Mouse (Mus musculus): ENCODE results near the gene Acsl1. TPM values are rescaled to one million over a fixed set of nuclear protein-coding genes. Genes with fewer than 3 reads are reported as not detected.
A peak's percentile ranks its signal among the peaks of the same experiment; 100 is the strongest.

The Acsl1 gene
- polyA plus RNA-seq, 2 experiments = 39.4 to 64.2 TPM

- Histone ChIP-seq H3K9ac (replicated peaks) (no peak overlapping the region), H3K27ac (no peak overlapping the region), H3K4me1 (replicated peaks; ENCODE audit: control insufficient read depth in 2 of 2, insufficient read depth in 2 of 2, low read length in 1 of 2) (no peaks in the 10 kb centered on the region), H3K9me3 (ENCODE audit: control insufficient read depth, low read length) (no peaks in the 10 kb centered on the region), H3K4me3 (ENCODE audit: insufficient read depth in 1 of 2, low read depth in 2 of 2, low read length in 2 of 2) (no peak overlapping the region), H3K27me3 (ENCODE audit: control insufficient read depth, insufficient read depth, low read length) (no peaks in the 10 kb centered on the region), H3K36me3 (replicated peaks; ENCODE audit: control insufficient read depth, insufficient read depth, low read depth) (peaks cover 27% of the 10 kb centered on the region), H3K4me2 (ENCODE audit: low read depth) (no peak overlapping the region)
- WGBS (ENCODE audit: insufficient replicate concordance) = 83% methylated on average over 7 of the region's 7 CpGs
- TF ChIP-seq CTCF (IDR thresholded peaks at IDR 0.05; ENCODE audit: low read depth) (no peak), EP300 (IDR thresholded peaks at IDR 0.05; ENCODE audit: low read depth) (no peak)
- DNase-seq (ENCODE audit: low read depth in 3 of 3, low spot score in 3 of 3) (no peak), ATAC-seq (ENCODE audit: insufficient read depth) (no peak)
Observed at GRCm38 (mm10) chr8:46566914-46567529, 96.2 kb downstream of the Acsl1 start.

DNA sequence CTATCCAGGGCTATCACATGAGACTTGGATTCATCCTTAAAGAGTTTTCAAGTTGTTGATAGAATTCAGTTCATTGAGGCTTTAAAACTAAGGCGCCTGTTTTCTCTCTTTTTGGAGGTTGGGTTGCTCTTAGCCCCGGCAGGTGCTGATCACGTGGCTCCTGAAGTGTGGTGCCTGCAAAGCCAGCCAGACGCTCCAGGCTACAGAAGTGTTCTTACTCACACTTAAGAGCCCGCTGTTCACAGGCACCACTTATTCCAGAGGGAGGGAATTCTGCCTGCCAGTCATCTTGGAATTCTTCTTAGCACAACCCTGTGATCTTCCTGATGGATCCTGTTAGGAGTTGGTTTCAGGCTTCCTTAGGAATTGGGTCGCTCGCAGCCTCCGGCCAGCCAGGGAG, 97.1 kb downstream of the Acsl1 start:
- 84% methylated on average over 8 of the region's 8 CpGs for WGBS (ENCODE audit: insufficient replicate concordance)
- Histone ChIP-seq H3K4me1 (replicated peaks; ENCODE audit: control insufficient read depth in 2 of 2, insufficient read depth in 2 of 2, low read length in 1 of 2) (no peaks in the 10 kb centered on the region), H3K4me2 (ENCODE audit: low read depth) (no peak overlapping the region), H3K36me3 (replicated peaks; ENCODE audit: control insufficient read depth, insufficient read depth, low read depth) (peaks cover 25% of the 10 kb centered on the region), H3K4me3 (ENCODE audit: insufficient read depth in 1 of 2, low read depth in 2 of 2, low read length in 2 of 2) (no peak overlapping the region), H3K27ac (no peak overlapping the region), H3K27me3 (ENCODE audit: control insufficient read depth, insufficient read depth, low read length) (no peaks in the 10 kb centered on the region), H3K9ac (replicated peaks) (no peak overlapping the region), H3K9me3 (ENCODE audit: control insufficient read depth, low read length) (no peaks in the 10 kb centered on the region)
- DNase-seq (ENCODE audit: low read depth in 3 of 3, low spot score in 3 of 3) (no peak), ATAC-seq (ENCODE audit: insufficient read depth) (no peak)
- no peak for TF ChIP-seq EP300 (IDR thresholded peaks at IDR 0.05; ENCODE audit: low read depth)
- TF ChIP-seq CTCF (IDR thresholded peaks at IDR 0.05; ENCODE audit: low read depth) = no peak

DNA sequence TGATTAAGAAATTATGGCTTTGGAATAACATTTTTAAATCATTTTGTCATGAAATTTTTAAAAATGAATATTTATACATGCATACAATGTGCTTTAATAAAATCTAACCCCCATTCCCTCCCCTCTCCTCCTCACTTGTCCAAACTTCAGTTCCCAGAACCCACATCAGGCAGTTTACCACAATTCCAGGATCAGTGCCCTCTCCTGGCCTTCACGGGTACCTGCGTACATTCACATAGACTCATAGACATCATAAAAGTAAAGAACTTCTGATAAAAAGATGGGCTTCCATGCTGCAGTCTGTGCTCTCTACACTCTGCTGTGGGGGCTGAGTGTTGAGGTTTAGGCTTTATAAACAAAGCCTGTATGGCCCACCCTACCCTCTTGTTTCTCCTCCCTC, 98.1 kb downstream of the Acsl1 start:
- Histone ChIP-seq H3K9ac (replicated peaks) (no peak overlapping the region), H3K27ac (no peak overlapping the region), H3K4me2 (ENCODE audit: low read depth) (no peak overlapping the region), H3K9me3 (ENCODE audit: control insufficient read depth, low read length) (no peaks in the 10 kb centered on the region), H3K27me3 (ENCODE audit: control insufficient read depth, insufficient read depth, low read length) (no peaks in the 10 kb centered on the region), H3K4me1 (replicated peaks; ENCODE audit: control insufficient read depth in 2 of 2, insufficient read depth in 2 of 2, low read length in 1 of 2) (no peaks in the 10 kb centered on the region), H3K36me3 (replicated peaks; ENCODE audit: control insufficient read depth, insufficient read depth, low read depth) (peaks cover 32% of the 10 kb centered on the region), H3K4me3 (ENCODE audit: insufficient read depth in 1 of 2, low read depth in 2 of 2, low read length in 2 of 2) (no peak overlapping the region)
- WGBS (ENCODE audit: insufficient replicate concordance) = 78% methylated on average over 2 of the region's 2 CpGs
- ATAC-seq (ENCODE audit: insufficient read depth) (no peak), DNase-seq (ENCODE audit: low read depth in 3 of 3, low spot score in 3 of 3) (no peak)
- no peak for TF ChIP-seq EP300 (IDR thresholded peaks at IDR 0.05; ENCODE audit: low read depth)
- TF ChIP-seq CTCF (IDR thresholded peaks at IDR 0.05; ENCODE audit: low read depth) = peak; percentile 47; the same call in 1 of the 2 replicates

GRCm38 (mm10) chr8:46569659-46570441, 99.0 kb downstream of the Acsl1 start:
- no peak for TF ChIP-seq EP300 (IDR thresholded peaks at IDR 0.05; ENCODE audit: low read depth)
- no peak for TF ChIP-seq CTCF (IDR thresholded peaks at IDR 0.05; ENCODE audit: low read depth)
- DNase-seq (ENCODE audit: low read depth in 3 of 3, low spot score in 3 of 3) (no peak), ATAC-seq (ENCODE audit: insufficient read depth) (no peak)
- Histone ChIP-seq H3K27ac (no peak overlapping the region), H3K4me2 (ENCODE audit: low read depth) (no peak overlapping the region), H3K4me1 (replicated peaks; ENCODE audit: control insufficient read depth in 2 of 2, insufficient read depth in 2 of 2, low read length in 1 of 2) (no peaks in the 10 kb centered on the region), H3K36me3 (replicated peaks; ENCODE audit: control insufficient read depth, insufficient read depth, low read depth) (peaks cover 35% of the 10 kb centered on the region), H3K9me3 (ENCODE audit: control insufficient read depth, low read length) (no peaks in the 10 kb centered on the region), H3K9ac (replicated peaks) (no peak overlapping the region), H3K27me3 (ENCODE audit: control insufficient read depth, insufficient read depth, low read length) (no peaks in the 10 kb centered on the region), H3K4me3 (ENCODE audit: insufficient read depth in 1 of 2, low read depth in 2 of 2, low read length in 2 of 2) (no peak overlapping the region)
- 86% methylated on average over 19 of the region's 19 CpGs for WGBS (ENCODE audit: insufficient replicate concordance)

- ATAC-seq (ENCODE audit: insufficient read depth) = no peak
- Histone ChIP-seq H3K4me3 (ENCODE audit: insufficient read depth in 1 of 2, low read depth in 2 of 2, low read length in 2 of 2) (no peak overlapping the region), H3K27ac (no peak overlapping the region), H3K4me2 (ENCODE audit: low read depth) (no peak overlapping the region), H3K9me3 (ENCODE audit: control insufficient read depth, low read length) (no peaks in the 10 kb centered on the region), H3K4me1 (replicated peaks; ENCODE audit: control insufficient read depth in 2 of 2, insufficient read depth in 2 of 2, low read length in 1 of 2) (no peaks in the 10 kb centered on the region), H3K36me3 (replicated peaks; ENCODE audit: control insufficient read depth, insufficient read depth, low read depth) (peaks cover 35% of the 10 kb centered on the region), H3K27me3 (ENCODE audit: control insufficient read depth, insufficient read depth, low read length) (no peaks in the 10 kb centered on the region), H3K9ac (replicated peaks) (no peak overlapping the region)
- 94% methylated on average over 10 of the region's 14 CpGs for WGBS (ENCODE audit: insufficient replicate concordance)
- no peak for DNase-seq (ENCODE audit: low read depth in 3 of 3, low spot score in 3 of 3)
- TF ChIP-seq CTCF (IDR thresholded peaks at IDR 0.05; ENCODE audit: low read depth) (no peak), EP300 (IDR thresholded peaks at IDR 0.05; ENCODE audit: low read depth) (no peak)
Observed at GRCm38 (mm10) chr8:46570673-46571072, 99.8 kb downstream of the Acsl1 start.
